Mouse (Mus musculus): ENCODE results near the gene Ttc21a.

Gene Ttc21a

GRCm38 (mm10) chr9:119941861-119942260 is 4.5 kb downstream of the Ttc21a start:
- no peak for DNase-seq

GRCm38 (mm10) chr9:119943326-119943725 is 5.9 kb downstream of the Ttc21a start:
- no peak for DNase-seq

DNA sequence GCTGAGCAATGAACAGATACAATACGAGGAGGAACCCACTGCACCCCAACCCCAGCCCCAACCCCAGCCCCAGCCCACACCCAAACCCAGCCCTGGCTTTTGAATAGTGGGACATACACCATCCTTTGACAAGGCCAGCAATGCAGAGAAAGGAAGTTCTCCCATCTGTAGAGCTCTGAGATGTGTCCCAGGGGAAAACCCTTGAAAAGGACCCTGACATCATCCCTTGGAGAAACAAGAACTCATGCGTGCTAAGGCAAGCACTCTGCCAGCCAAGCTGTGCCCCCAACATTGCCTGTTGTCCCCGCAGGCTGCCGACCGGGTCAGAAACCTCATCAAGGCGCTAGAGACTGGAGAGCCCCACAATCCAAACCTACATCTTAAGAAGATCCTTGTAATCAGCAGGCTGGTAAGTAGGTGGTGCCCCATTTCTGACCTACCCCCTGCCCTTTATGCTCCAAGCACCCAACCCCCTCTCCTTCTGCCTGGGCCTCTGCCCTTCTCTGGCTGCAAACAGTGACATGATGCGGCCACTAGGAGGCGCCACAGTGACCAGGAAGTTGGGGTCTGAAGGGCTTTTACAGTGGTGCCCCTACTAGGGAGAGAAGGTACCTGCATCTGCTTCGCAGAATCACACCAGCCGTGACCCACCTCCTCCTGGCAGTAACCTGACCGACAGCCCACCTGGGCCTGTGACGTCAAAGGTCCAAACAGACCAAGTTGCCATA is 7.9 kb downstream of the Ttc21a start:
- no peak for DNase-seq

DNA sequence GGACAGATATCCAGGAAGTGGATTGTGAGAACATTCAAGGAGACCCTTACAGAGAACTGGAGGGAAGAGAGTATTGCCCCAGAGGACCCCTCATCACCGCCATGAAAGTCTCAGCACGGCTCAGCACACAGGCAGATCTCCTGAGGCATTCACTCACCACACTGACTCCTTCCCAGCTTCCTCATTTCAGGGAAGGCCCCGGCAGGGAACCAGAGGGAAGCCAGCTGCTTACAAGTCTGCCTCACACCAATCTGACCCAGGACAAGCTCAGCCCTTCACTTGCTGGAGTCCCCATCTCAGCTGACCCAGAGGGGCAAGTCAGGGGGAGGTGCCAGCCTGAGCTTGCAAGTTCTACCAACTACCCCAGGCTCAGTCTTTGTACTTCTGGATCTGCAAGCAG is 11.4 kb downstream of the Ttc21a start:
- no peak for DNase-seq

DNA sequence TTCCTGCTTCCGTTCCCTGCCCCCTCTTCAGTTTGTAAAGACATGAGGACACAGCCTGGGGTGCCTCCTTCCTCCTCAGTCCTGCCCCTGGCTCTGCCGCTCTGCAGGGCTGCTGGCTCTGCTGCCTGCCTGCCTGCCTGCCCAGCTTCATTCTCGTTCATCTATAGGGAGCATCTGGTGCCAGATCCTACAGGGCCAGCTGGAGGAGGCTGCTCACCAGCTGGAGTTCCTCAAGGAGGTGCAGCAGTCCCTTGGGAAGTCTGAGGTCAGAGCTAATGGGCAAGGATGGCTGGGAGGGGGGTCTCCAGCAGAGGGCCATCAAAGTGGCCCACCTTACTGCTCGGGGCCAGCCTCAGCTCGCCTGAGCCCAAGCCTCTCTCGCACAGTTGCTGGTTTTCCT is 13.0 kb downstream of the Ttc21a start:
- no peak for DNase-seq

- DNase-seq: no peak
These were observed 14.0 kb downstream of the Ttc21a start for GRCm38 (mm10) chr9:119951388-119951787.

- no peak for DNase-seq
These were observed 21.4 kb downstream of the Ttc21a start for GRCm38 (mm10) chr9:119958835-119959234.

- DNase-seq: no peak
These were observed 24.8 kb downstream of the Ttc21a start for GRCm38 (mm10) chr9:119962216-119962615.

DNA sequence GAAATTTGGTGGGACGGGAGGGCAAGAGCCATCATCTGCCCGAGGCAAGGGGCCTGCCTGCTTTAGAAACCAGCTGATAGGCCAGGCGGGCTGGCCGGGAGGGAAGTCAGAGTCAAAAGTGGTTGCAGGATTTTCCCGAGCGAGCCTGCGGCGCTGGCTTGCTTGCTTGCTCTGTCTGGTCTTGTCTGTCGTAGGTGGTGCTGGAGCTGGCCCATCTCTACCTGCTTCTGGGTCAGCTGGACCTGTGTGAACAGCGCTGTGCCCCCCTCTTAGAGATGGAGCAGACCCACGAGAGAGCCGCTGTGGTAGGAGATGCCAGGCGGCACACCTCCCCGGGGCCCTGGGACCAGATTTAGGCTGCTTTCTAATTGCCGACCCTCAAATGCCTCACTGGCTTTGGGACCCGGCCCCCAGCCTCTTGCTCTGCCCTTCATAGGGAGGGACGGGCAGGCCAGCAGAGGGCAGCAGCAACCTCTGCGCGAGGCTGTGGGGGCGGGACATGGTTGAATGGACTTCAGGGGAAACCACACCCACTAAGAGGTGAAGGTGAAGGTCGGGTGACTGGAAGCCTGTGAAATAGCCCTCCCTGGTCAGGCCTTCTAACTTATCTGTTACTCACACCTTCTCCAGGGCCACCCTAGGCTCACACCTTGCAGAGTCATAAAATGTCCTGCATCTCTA is 25.7 kb downstream of the Ttc21a start:
- peak; percentile 44 for DNase-seq

GRCm38 (mm10) chr9:119964206-119964605 is 26.8 kb downstream of the Ttc21a start:
- no peak for DNase-seq

DNA sequence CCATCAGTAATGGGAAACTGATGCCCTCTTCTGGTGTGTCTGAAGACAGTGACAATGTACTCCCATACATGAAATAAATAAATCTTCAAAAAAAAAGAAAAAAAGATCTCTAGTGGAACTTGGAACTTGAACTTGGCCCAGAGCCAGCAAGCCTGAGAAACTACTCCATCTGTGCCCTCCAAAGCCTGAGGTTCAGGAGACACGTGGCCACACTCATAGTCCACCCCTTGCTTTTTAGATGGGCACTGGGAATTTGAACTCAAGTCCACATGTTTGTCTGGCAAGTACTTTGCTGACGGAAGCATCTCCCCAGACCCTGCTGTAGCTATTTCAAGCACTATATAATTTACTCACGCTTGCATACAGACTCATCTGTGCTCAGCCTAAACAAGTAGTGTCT is 27.8 kb downstream of the Ttc21a start:
- DNase-seq: no peak

DNA sequence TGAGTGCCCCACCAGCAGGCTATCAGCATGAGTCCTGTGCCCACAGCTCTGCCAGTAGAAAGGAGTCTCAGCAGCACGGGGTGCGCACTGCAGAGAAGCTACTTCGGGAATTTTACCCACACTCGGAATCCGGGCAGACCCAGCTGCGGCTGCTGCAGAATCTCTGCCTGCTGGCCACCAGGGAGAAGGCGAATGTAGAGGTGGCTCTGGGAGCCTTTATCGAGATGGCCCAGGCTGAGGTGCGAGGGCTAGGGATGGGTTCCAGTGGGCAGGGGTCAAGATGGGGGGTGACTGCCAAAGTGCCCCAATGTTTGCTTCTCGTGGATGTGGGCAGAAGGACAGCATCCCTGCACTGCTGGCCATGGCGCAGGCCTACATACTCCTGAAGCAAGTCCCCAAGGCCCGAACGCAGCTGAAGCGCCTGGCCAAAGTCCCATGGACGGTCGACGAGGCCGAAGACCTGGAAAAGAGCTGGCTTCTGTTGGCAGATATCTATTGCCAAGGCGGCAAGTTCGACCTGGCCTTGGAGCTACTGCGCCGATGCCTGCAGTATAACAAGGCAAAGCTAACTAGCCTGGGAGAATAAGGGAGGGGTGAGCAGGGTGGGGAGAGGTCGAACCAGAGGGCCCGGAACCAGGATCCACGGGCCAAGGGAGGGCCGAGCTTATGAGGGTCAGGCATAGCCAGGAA is 29.0 kb downstream of the Ttc21a start:
- no peak for DNase-seq

DNA sequence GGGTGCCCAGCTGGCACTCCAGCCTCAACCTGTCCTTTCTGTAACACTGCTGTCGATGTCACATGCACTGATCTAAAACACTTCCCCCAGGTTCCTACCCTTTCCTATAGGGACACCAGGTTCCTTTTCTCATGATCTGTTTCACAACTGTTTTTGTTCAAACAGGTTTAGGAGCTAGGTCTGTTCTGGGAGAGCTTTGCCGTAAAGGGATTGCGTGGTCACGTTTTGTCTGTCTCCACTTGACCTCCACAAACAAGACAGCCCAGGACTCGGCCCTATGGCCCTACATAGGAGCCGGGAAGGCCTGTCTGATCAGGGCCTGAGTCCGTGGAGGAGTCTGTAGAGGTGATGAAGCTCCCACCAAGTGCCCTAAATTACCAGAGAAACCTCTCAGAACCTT is 32.4 kb downstream of the Ttc21a start:
- DNase-seq: no peak

DNA sequence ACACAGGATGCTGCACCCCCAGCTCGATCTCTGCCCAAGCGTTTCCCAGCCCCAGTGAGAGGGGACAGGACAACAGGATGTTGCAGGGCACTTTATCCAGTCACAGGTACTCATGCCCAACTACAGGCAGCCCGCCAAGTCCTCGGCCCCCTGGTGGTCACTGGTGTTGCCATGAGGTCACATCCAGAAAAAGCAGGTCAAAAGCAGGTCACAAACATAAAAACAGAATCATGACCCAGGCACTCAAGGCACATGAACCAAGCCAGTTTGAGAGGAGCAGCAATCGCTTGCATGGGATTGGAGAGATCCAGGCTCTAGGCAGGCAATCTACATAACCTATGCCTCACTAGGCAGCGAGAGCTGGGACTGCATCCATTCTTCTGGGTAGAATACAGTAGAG is 32.8 kb downstream of the Ttc21a start:
- peak; percentile 72 for DNase-seq

- DNase-seq: peak; percentile 82
These were observed 33.6 kb downstream of the Ttc21a start for GRCm38 (mm10) chr9:119970763-119971656.

- DNase-seq: no peak
These were observed 34.8 kb downstream of the Ttc21a start for GRCm38 (mm10) chr9:119972166-119972565.

- DNase-seq: peak; percentile 58
These were observed 35.2 kb downstream of the Ttc21a start for GRCm38 (mm10) chr9:119972582-119972981.

GRCm38 (mm10) chr9:119973281-119973680 is 35.9 kb downstream of the Ttc21a start:
- DNase-seq: no peak

DNA sequence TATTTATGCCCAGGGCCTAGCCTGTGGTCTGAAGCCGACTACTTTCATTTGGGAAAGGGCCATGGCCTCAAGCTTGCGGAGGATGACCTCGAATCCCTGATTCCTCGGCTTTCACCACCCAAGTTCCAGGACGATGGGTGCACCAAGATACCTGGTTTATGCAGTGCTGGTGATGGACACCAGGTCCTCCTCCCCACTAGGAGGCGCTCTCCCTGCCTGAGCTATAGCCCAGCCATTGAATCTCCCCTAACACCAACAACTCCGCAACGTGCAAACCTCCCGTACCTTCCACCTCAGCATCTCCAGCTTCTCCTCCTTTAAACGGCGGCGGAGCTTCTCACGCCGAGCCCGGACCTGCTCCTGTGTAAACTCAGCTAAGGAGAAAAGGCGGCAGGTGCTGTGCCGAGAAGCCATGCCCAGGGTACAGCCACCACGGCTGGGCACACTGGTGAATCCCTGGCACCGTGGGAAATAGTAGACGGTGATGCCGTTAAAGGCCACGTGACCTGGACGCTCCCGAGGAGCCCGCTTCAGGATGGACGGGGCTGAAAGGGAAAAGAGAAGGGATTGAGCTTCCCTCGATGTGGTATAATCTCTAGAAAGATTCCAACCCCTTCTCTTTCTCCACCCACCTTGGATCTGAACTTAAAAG is 36.6 kb downstream of the Ttc21a start:
- DNase-seq: peak; percentile 28

DNA sequence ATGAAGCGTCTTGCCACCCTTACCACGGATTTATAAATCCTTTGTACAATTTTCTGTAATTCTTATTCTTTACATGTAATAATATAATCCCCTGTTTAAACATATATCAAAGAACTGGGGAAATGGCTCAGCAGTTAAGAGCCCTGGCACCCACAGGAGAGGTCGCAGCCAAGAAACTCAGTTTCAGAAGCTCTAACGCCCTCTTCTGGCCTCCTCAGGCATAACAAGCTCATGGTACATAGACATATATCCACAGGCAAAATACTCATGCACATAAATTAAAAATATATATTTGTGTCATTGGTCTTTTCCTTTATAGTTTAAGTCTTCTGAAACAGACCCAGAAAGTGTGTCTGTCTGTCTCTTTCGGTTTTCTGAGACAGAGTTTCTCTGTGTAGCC is 37.2 kb downstream of the Ttc21a start:
- DNase-seq: no peak

GRCm38 (mm10) chr9:119975286-119975685 is 37.9 kb downstream of the Ttc21a start:
- no peak for DNase-seq

All from cerebellum, adult 8-10 months (tissue).